Mouse (Mus musculus): ENCODE measurements around the gene Esf1.

- TF ChIP-seq POLR2A (IDR thresholded peaks at IDR 0.05; ENCODE audit: borderline replicate concordance, extremely low read depth, low read depth, low read length) (no peak), CTCF (IDR thresholded peaks at IDR 0.05; ENCODE audit: insufficient read depth, low read length) (no peak)
These were observed 61.4 kb downstream of the Esf1 start for GRCm38 (mm10) chr2:140108945-140109344.
